Comparison of ENCODE assay signal across 8 mouse cellular contexts in genomic region chr16:42874910-42875851, GRCm38 (mm10). TPM values are rescaled to one million over a fixed set of nuclear protein-coding genes. Genes with fewer than 3 reads are reported as not detected.
DNase-seq lines count a peak whose midpoint lies in the region; ATAC-seq lines count a peak whose summit lies in the region.

No protein-coding gene starts in this region.

- ATAC-seq in hindbrain, embryonic 11.5 days (ENCODE audit: low FRiP score), result peak; percentile 99

- peak overlapping the region; percentile 32 for H3K4me2 ChIP-seq in hindbrain, embryonic 11.5 days (replicated peaks; ENCODE audit: low read depth, low read length)

- peak overlapping the region; percentile 63 for H3K4me3 ChIP-seq in hindbrain, embryonic 11.5 days (ENCODE audit: low read depth, low read length)

- H3K9me3 ChIP-seq in hindbrain, embryonic 11.5 days (ENCODE audit: control insufficient read depth, low read length), result no peaks in the 10 kb centered on the region

- H3K9ac ChIP-seq in hindbrain, embryonic 11.5 days (ENCODE audit: low read depth, low read length), result peak overlapping the region; percentile 46

- peak overlapping the region; percentile 96 for H3K27ac ChIP-seq in hindbrain, embryonic 11.5 days (ENCODE audit: low read depth, low read length)

- no peaks in the 10 kb centered on the region for H3K36me3 ChIP-seq in hindbrain, embryonic 11.5 days (ENCODE audit: control insufficient read depth, insufficient read depth, low read length)

- peak; percentile 100 for DNase-seq in Muller cell, postnatal 12 days (ENCODE audit: inconsistent ontology term)
- peak; percentile 100 for DNase-seq in cerebellum, adult 9-11 months
- DNase-seq in frontal cortex, adult 2 months (ENCODE audit: extremely low spot score in 1 of 2, low spot score in 1 of 2), result peak; percentile 99 to 100
- DNase-seq in hindbrain, embryonic 11.5 days (ENCODE audit: low spot score), result peak; percentile 97
- peak; percentile 99 for DNase-seq in layer of hippocampus, postnatal 10 days (ENCODE audit: low spot score in 2 of 2)
- peak; percentile 99 for DNase-seq in lung, postnatal 10 days
- DNase-seq in ovary, postnatal 36 days (ENCODE audit: low spot score), result peak; percentile 98
- peak; percentile 98 for DNase-seq in thymus, postnatal 25 days

- WGBS in hindbrain, embryonic 11.5 days, result under 1% methylated on average over 53 of the region's 54 CpGs

- no peaks in the 10 kb centered on the region for H3K27me3 ChIP-seq in hindbrain, embryonic 11.5 days (ENCODE audit: control insufficient read depth, insufficient read depth, low read length)

- H3K4me1 ChIP-seq in hindbrain, embryonic 11.5 days (replicated peaks; ENCODE audit: control insufficient read depth, insufficient read depth, low read length), result no peaks in the 10 kb centered on the region

RNA-seq across cellular contexts. Expression of gene Zbtb20, which starts 0.5 kb away (rescaled TPM):
- polyA plus RNA-seq in frontal cortex, adult 2 months (2012; rRNA removed), result 19.0 and 21.1 TPM in 2 replicates
- 47.9 and 64.1 TPM in 2 replicates for polyA plus RNA-seq in hindbrain, embryonic 11.5 days (2014; fragmentation: Nextera tagmentation; extraction: Ambion mirVana)
- 100 to 1,000 TPM; 310 to 333 TPM for total RNA-seq in layer of hippocampus, postnatal 10 days (2021)

Comparison
In these comparisons a context has a peak if more than half of its experiments do, and no peak if none do; other contexts are left out.
1. Peak in every context shown above with its lines: DNase-seq, ATAC-seq, H3K4me3 ChIP-seq and H3K27ac ChIP-seq.